In the genomic region with DNA sequence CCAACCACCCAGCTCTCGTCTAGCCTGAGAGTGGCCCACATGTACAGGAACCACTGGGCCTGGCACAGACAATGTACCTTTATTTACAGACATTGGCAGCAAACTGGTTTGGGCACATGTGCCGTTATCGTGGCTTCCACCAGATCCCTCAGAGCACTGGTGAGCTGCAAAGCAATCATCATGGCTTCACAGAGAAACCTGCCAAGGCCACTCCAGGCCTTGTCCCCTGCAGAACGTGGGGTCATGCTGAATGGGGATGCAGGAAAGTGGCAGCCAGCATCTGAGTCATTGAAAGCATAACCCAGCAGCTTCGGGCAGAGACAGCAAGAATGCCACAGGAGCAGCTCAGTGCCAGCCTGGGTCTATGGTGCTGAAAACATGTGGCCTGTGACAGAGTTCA, we compare ENCODE assay signal across 24 mouse cellular contexts.
"Had no signal": no experiment of that assay in that cellular context is flagged by ENCODE, and none has a peak within 500 bp of the region (broad histone marks: within the 10 kb centered on the region; RNA-seq: fewer than 3 reads in every experiment).

No protein-coding gene starts in this region.

- H3K27me3 ChIP-seq: heart, embryonic 12.5 days; hindbrain, embryonic 12.5 days; intestine, embryonic 15.5 days; limb, embryonic 12.5 days; liver, embryonic 13.5 days; liver, embryonic 15.5 days had no signal

- H3K27ac ChIP-seq: heart, adult 2 months; hindbrain, embryonic 10.5 days; hindbrain, embryonic 12.5 days; hindbrain, embryonic 14.5 days; intestine, embryonic 15.5 days; layer of hippocampus, adult 2 months; left cerebral cortex, adult 2 months; limb, embryonic 10.5 days; limb, embryonic 12.5 days; liver, embryonic 13.5 days; liver, embryonic 15.5 days had no signal

- ATAC-seq: hindbrain, embryonic 16.5 days; inflammation-experienced regulatory T-cells, adult 6 months; intestine, embryonic 15.5 days; intestine, postnatal 0 days had no signal

- H3K9me3 ChIP-seq: heart, embryonic 12.5 days; hindbrain, embryonic 10.5 days; hindbrain, embryonic 12.5 days; intestine, embryonic 15.5 days; limb, embryonic 10.5 days; limb, embryonic 12.5 days; liver, embryonic 13.5 days; liver, embryonic 15.5 days had no signal

- DNase-seq: gastrocnemius, postnatal 14 days; heart, adult 2 months; heart, postnatal 10 days; heart, postnatal 4 days; kidney, adult 18-20 months; kidney, adult 8-10 months; kidney, postnatal 10 days; kidney, postnatal 25 days; kidney, postnatal 4 days; liver; liver, embryonic 13.5 days had no signal

- H3K4me3 ChIP-seq: heart, adult 2 months; heart, embryonic 12.5 days; hindbrain, embryonic 10.5 days; hindbrain, embryonic 12.5 days; intestine, embryonic 15.5 days; layer of hippocampus, adult 2 months; left cerebral cortex, adult 2 months; limb, embryonic 10.5 days; limb, embryonic 12.5 days; liver, embryonic 13.5 days; liver, embryonic 15.5 days had no signal

- H3K4me1 ChIP-seq: hindbrain, embryonic 10.5 days; hindbrain, embryonic 12.5 days; intestine, embryonic 15.5 days; limb, embryonic 10.5 days; limb, embryonic 12.5 days had no signal
